Mouse (Mus musculus) limb, embryonic 15.5 days (tissue): ENCODE results near the gene Medag. TPM values are rescaled to one million over a fixed set of nuclear protein-coding genes. Genes with fewer than 3 reads are reported as not detected.

Experiments
- ATAC-seq: fragments of 200-750 bp; cut with Nextera tagmentation; 2 replicates; pipeline ENCODE4 v1.8.0; 2017; ENCODE audit warnings: low read depth, moderate TSS enrichment; ENCODE audit not compliant: insufficient number of reproducible peaks, low FRiP score, low TSS enrichment
- H3K27ac ChIP-seq: fragments of 300-500 bp; sonication (generic); 2 replicates; pipeline ENCODE4 v1.5.1; 2015; ENCODE audit warnings: moderate library complexity, mild to moderate bottlenecking, inconsistent platforms
- H3K27me3 ChIP-seq: fragments of 300-500 bp; sonication (generic); 2 replicates; pipeline ENCODE4 v1.6.1; 2015; ENCODE audit warnings: inconsistent platforms
- H3K36me3 ChIP-seq: fragments of 300-500 bp; sonication (generic); 2 replicates; pipeline ENCODE4 v1.6.1; 2015; ENCODE audit warnings: inconsistent platforms
- H3K4me1 ChIP-seq: fragments of 300-500 bp; sonication (generic); 2 replicates; pipeline ENCODE4 v1.6.1; 2015; ENCODE audit warnings: inconsistent platforms
- H3K4me2 ChIP-seq: fragments of 300-500 bp; sonication (generic); 2 replicates; pipeline ENCODE4 v1.6.1; 2015; ENCODE audit warnings: mild to moderate bottlenecking, inconsistent platforms
- H3K4me3 ChIP-seq: fragments of 300-500 bp; sonication (generic); 2 replicates; pipeline ENCODE4 v1.5.1; 2015; ENCODE audit warnings: mild to moderate bottlenecking, inconsistent platforms
- H3K9ac ChIP-seq: fragments of 300-500 bp; sonication (generic); 2 replicates; pipeline ENCODE4 v1.6.1; 2015; ENCODE audit warnings: inconsistent platforms
- H3K9me3 ChIP-seq: fragments of 300-500 bp; sonication (generic); 2 replicates; pipeline ENCODE4 v1.6.1; 2016; ENCODE audit warnings: inconsistent platforms
- WGBS: fragments of 180-500 bp; shearing (Covaris S2); methylation state at CpG from one replicate; pipeline ENCODE4 v1.1.7; 2015; 5-methylcytosine and 5-hydroxymethylcytosine counted together
- polyA plus RNA-seq: library from polyadenylated mRNA; unstranded; fragments of >200 nt; fragmentation: Nextera tagmentation; extraction: Ambion mirVana; gene quantifications from 2 replicates; pipeline ENCODE4 v1.2.1, GENCODE M21; 2015

The Medag gene
- polyA plus RNA-seq, 1 experiment from 2014 or later, result 4.2 TPM

DNA sequence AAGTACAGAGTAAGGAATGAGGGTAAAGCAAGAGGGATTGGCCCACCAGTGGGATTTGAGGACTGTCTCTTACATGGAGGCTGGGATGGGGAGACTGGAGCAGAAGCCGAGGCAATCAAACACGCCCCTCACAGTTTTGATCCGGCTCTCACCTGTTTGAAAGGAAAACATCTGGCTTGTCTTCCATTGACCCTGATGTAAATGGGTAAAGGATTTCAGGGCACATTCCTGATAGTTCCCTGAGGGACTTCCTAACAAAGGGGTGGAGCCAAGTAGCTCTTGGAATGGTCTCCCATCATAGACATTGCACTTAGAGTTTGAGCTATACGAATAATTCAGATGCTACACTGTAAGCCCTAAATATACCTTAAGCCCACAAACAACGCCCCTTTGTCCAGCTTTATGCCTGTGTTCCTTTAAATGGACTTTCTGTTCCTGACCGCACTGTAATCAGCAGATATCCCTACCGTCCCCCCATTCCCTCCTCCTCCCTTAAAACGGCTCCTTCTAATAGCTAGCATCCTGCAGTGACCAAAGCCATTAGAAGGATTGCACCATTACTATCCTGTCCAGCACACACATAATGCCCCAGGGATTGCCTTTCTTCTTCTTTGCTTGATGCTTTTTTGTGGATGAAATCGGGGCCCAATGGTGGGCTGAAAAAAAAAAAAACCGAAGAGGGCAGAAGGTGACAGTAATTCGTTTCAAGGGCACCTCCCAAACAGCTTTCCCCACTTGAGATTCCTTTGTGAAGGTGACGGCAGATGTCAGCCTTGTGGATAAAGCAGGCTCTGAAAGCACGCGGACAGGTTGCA lies 36.3 kb upstream of the Medag start:
- Histone ChIP-seq H3K9ac (no peak overlapping the region), H3K4me1 (peaks cover 48% of the 10 kb centered on the region), H3K27me3 (no peaks in the 10 kb centered on the region), H3K9me3 (no peaks in the 10 kb centered on the region), H3K4me2 (peak overlapping the region; percentile 25), H3K27ac (peak overlapping the region; percentile 14; the same call in 1 of the 2 replicates), H3K36me3 (no peaks in the 10 kb centered on the region), H3K4me3 (0 out of 2 replicates have a peak overlapping the region, but pooled peaks have one; percentile 1)
- no peak for ATAC-seq
- WGBS, result 41% methylated on average over 14 of the region's 14 CpGs

DNA sequence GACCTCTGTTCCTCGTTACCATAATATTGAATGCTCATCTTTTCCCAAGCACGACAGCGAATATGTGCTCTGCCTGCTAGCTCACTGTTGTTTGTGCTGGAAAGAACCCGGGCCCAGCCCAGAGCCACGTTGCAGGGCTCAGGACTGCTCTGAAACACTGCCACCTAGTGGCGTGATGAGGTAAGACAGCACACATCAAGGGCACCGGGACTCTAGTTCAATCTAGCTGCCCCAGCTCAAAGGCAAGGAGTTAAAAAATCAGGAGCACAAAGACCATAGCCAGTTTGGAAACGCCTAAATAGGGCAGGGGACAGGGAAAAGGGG lies 35.7 kb upstream of the Medag start:
- no peak overlapping the region for H3K9ac ChIP-seq
- peak; percentile 66 for ATAC-seq
- 0 out of 2 replicates have a peak overlapping the region, but pooled peaks have one; percentile 1 for H3K4me3 ChIP-seq
- H3K36me3 ChIP-seq, result no peaks in the 10 kb centered on the region
- H3K4me2 ChIP-seq, result peak overlapping the region; percentile 25
- no peaks in the 10 kb centered on the region for H3K27me3 ChIP-seq
- H3K9me3 ChIP-seq, result no peaks in the 10 kb centered on the region
- under 1% methylated on average over 8 of the region's 8 CpGs for WGBS
- peaks cover 52% of the 10 kb centered on the region for H3K4me1 ChIP-seq
- peak overlapping the region; percentile 14; the same call in 1 of the 2 replicates for H3K27ac ChIP-seq

- Histone ChIP-seq H3K27me3 (no peaks in the 10 kb centered on the region), H3K36me3 (no peaks in the 10 kb centered on the region), H3K9ac (no peak overlapping the region), H3K4me1 (peaks cover 57% of the 10 kb centered on the region), H3K27ac (no peak overlapping the region), H3K4me3 (no peak overlapping the region), H3K4me2 (no peak overlapping the region), H3K9me3 (no peaks in the 10 kb centered on the region)
- 79% methylated on average over 7 of the region's 7 CpGs for WGBS
- ATAC-seq, result no peak
These were observed 35.2 kb upstream of the Medag start for GRCm38 (mm10) chr5:149376367-149376766.

- Histone ChIP-seq H3K4me2 (no peak overlapping the region), H3K9ac (no peak overlapping the region), H3K27ac (0 out of 2 replicates have a peak overlapping the region, but pooled peaks have one; percentile 33), H3K4me3 (no peak overlapping the region), H3K27me3 (no peaks in the 10 kb centered on the region), H3K9me3 (no peaks in the 10 kb centered on the region), H3K4me1 (peaks cover 66% of the 10 kb centered on the region), H3K36me3 (no peaks in the 10 kb centered on the region)
- no peak for ATAC-seq
- WGBS, result 17% methylated on average over 6 of the region's 6 CpGs
These were observed 34.3 kb upstream of the Medag start for GRCm38 (mm10) chr5:149377253-149377652.

- H3K9me3 ChIP-seq, result no peaks in the 10 kb centered on the region
- no peaks in the 10 kb centered on the region for H3K36me3 ChIP-seq
- no peak overlapping the region for H3K9ac ChIP-seq
- no peak overlapping the region for H3K4me3 ChIP-seq
- H3K4me2 ChIP-seq, result no peak overlapping the region
- peaks cover 68% of the 10 kb centered on the region for H3K4me1 ChIP-seq
- WGBS, result 75% methylated on average over 7 of the region's 7 CpGs
- H3K27ac ChIP-seq, result no peak overlapping the region
- H3K27me3 ChIP-seq, result no peaks in the 10 kb centered on the region
- no peak for ATAC-seq
These were observed 33.0 kb upstream of the Medag start for GRCm38 (mm10) chr5:149378566-149378965.

DNA sequence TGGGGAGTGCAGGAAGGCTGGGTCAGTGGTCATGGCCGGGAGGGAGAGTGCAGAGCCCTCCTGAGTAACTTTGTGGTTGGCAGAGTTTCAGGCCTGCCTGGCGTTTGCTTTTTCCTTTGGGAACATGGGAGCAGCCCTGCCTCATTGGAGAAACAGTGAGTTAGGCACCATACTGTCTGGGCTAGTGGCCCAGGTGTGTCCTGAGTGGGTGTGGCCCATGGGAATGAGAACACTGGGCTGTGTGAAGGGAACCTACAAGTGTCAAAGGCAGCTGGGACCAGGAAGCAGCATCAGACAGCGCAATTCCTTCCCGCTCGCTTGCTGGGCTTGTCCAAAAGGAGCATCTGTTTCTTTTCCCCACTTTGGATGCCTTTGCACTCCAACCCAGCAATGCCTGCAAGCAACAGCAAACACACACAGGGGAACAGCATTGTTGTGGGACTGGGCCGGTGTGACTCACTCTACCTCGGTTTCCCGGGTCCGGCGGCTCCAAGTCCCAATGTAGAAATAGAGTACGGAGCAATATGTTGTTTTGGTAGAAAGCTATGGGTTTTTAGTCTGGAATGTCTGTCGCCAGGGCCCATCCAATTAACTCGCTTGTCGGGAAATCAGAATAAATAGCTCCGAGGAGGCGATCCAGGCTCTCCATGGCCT lies 32.3 kb upstream of the Medag start:
- no peak overlapping the region for H3K9ac ChIP-seq
- no peak overlapping the region for H3K4me3 ChIP-seq
- no peak overlapping the region for H3K4me2 ChIP-seq
- ATAC-seq, result no peak
- H3K9me3 ChIP-seq, result no peaks in the 10 kb centered on the region
- H3K27ac ChIP-seq, result peak overlapping the region; percentile 14; the same call in 1 of the 2 replicates
- H3K36me3 ChIP-seq, result no peaks in the 10 kb centered on the region
- WGBS, result 81% methylated on average over 16 of the region's 16 CpGs
- H3K27me3 ChIP-seq, result no peaks in the 10 kb centered on the region
- H3K4me1 ChIP-seq, result peaks cover 63% of the 10 kb centered on the region

DNA sequence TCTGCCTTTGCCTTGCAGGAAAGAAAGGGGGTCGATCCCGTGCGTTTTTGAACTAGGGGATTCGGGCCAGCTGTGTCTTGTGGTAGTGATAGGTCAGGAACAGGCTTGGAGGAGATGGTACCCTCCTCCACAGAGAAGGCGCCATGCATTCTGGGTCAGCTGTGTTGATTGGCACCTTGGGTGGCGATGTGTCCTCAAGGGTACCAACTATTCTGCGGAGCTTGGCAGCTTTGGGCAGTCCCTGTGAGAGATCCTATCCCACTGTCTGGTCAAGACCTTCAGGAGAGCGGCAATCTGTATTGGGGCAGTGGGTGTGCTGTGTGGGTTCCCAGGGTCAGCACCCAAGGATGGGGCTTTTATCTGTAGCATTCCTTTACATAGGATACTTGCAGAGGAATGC lies 31.7 kb upstream of the Medag start:
- no peak overlapping the region for H3K4me3 ChIP-seq
- no peak overlapping the region for H3K4me2 ChIP-seq
- H3K9ac ChIP-seq, result no peak overlapping the region
- H3K27ac ChIP-seq, result peak overlapping the region; percentile 14; the same call in 1 of the 2 replicates
- no peak for ATAC-seq
- no peaks in the 10 kb centered on the region for H3K36me3 ChIP-seq
- H3K4me1 ChIP-seq, result peaks cover 61% of the 10 kb centered on the region
- WGBS, result 93% methylated on average over 8 of the region's 8 CpGs
- H3K27me3 ChIP-seq, result no peaks in the 10 kb centered on the region
- H3K9me3 ChIP-seq, result no peaks in the 10 kb centered on the region

GRCm38 (mm10) chr5:149380388-149380916 lies 31.1 kb upstream of the Medag start:
- WGBS, result 60% methylated on average over 8 of the region's 8 CpGs
- Histone ChIP-seq H3K9ac (no peak overlapping the region), H3K4me3 (no peak overlapping the region), H3K36me3 (no peaks in the 10 kb centered on the region), H3K4me1 (peaks cover 60% of the 10 kb centered on the region), H3K27me3 (no peaks in the 10 kb centered on the region), H3K9me3 (no peaks in the 10 kb centered on the region), H3K27ac (peak overlapping the region; percentile 33; the same call in 1 of the 2 replicates), H3K4me2 (no peak overlapping the region)
- no peak for ATAC-seq

- Histone ChIP-seq H3K36me3 (no peaks in the 10 kb centered on the region), H3K4me1 (peaks cover 47% of the 10 kb centered on the region), H3K4me3 (no peak overlapping the region), H3K4me2 (no peak overlapping the region), H3K27me3 (no peaks in the 10 kb centered on the region), H3K9ac (no peak overlapping the region), H3K9me3 (no peaks in the 10 kb centered on the region), H3K27ac (peak overlapping the region; percentile 78)
- WGBS, result 14% methylated on average over 4 of the region's 4 CpGs
- 0 out of 2 replicates have a peak, but pooled peaks have one; percentile 27 for ATAC-seq
These were observed 29.6 kb upstream of the Medag start for GRCm38 (mm10) chr5:149381948-149382347.

DNA sequence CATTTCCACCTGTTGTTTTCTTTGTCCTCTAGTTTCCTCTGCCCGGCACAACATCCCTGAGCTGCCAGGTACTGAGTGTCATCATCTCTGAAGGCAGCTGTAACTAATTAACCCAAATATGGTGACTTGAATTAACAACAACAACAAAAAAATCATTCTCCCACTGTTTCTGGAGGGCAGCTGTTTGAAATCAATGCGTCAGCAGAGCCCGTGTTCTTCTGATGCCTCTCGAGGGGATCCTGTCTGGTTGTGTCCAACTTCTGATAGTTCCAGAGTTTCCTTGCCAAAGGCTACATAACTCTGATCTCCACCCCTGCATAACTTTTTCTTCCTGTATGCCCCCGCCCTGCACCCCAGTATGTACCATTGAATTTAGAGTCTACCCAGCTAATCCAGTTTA lies 28.9 kb upstream of the Medag start:
- no peaks in the 10 kb centered on the region for H3K9me3 ChIP-seq
- no peak overlapping the region for H3K4me2 ChIP-seq
- no peaks in the 10 kb centered on the region for H3K36me3 ChIP-seq
- WGBS, result 41% methylated on average over 5 of the region's 5 CpGs
- H3K27ac ChIP-seq, result peak overlapping the region; percentile 78
- peaks cover 41% of the 10 kb centered on the region for H3K4me1 ChIP-seq
- no peak overlapping the region for H3K4me3 ChIP-seq
- no peaks in the 10 kb centered on the region for H3K27me3 ChIP-seq
- ATAC-seq, result no peak
- no peak overlapping the region for H3K9ac ChIP-seq

- Histone ChIP-seq H3K36me3 (no peaks in the 10 kb centered on the region), H3K4me1 (peaks cover 42% of the 10 kb centered on the region), H3K4me2 (no peak overlapping the region), H3K9ac (no peak overlapping the region), H3K27me3 (no peaks in the 10 kb centered on the region), H3K4me3 (no peak overlapping the region), H3K9me3 (no peaks in the 10 kb centered on the region), H3K27ac (no peak overlapping the region)
- WGBS, result 60% methylated on average over 7 of the region's 7 CpGs
- no peak for ATAC-seq
These were observed 26.2 kb upstream of the Medag start for GRCm38 (mm10) chr5:149385228-149385961.
